Mouse (Mus musculus) hindbrain, embryonic 11.5 days (tissue): ENCODE data around the gene Ablim1. TPM values are rescaled to one million over a fixed set of nuclear protein-coding genes. Genes with fewer than 3 reads are reported as not detected.

ENCODE experiments used
- ATAC-seq: fragments of 200-750 bp; cut with Nextera tagmentation; 2 replicates; pipeline ENCODE4 v1.8.0; 2017; ENCODE audit warnings: mild to moderate bottlenecking, moderate TSS enrichment, moderate library complexity; ENCODE audit not compliant: low FRiP score
- DNase-seq: peaks from one replicate; pipeline ENCODE4 v3.0.0-alpha.2; 2015; ENCODE audit warnings: low spot score
- H3K27ac ChIP-seq: fragments of 300-500 bp; sonication (generic); 2 replicates; pipeline ENCODE4 v1.5.1; 2014; ENCODE audit warnings: mild to moderate bottlenecking, low read depth, low read length
- H3K27me3 ChIP-seq: fragments of 300-500 bp; sonication (generic); 2 replicates; pipeline ENCODE4 v1.6.1; 2014; ENCODE audit warnings: mild to moderate bottlenecking, low read length, moderate library complexity, mixed read lengths; ENCODE audit not compliant: control insufficient read depth, insufficient read depth
- H3K36me3 ChIP-seq: fragments of 300-500 bp; sonication (generic); 2 replicates; pipeline ENCODE4 v1.6.1; 2014; ENCODE audit warnings: mild to moderate bottlenecking, low read length, moderate library complexity, mixed read lengths; ENCODE audit not compliant: control insufficient read depth, insufficient read depth
- H3K4me1 ChIP-seq: fragments of 300-500 bp; sonication (generic); replicated peaks from 2 replicates; pipeline ENCODE4 v1.6.1; 2014; ENCODE audit warnings: low read length, mixed read lengths; ENCODE audit not compliant: control insufficient read depth, insufficient read depth
- H3K4me2 ChIP-seq: fragments of 300-500 bp; sonication (generic); replicated peaks from 2 replicates; pipeline ENCODE4 v1.6.1; 2014; ENCODE audit warnings: mild to moderate bottlenecking, low read depth, low read length
- H3K4me3 ChIP-seq: fragments of 300-500 bp; sonication (generic); 2 replicates; pipeline ENCODE4 v1.5.1; 2014; ENCODE audit warnings: low read depth, low read length
- H3K9ac ChIP-seq: fragments of 300-500 bp; sonication (generic); 2 replicates; pipeline ENCODE4 v1.6.1; 2014; ENCODE audit warnings: low read depth, low read length
- H3K9me3 ChIP-seq: fragments of 300-500 bp; sonication (generic); 2 replicates; pipeline ENCODE4 v1.6.1; 2016; ENCODE audit warnings: low read length; ENCODE audit not compliant: control insufficient read depth
- WGBS: fragments of 180-500 bp; shearing (Covaris S2); extraction: QIAGEN DNeasy Blood & Tissue Kit; methylation state at CpG from one replicate; pipeline ENCODE4 v1.1.7; 2014; 5-methylcytosine and 5-hydroxymethylcytosine counted together
- polyA plus RNA-seq: library from polyadenylated mRNA; unstranded; fragments of >200 nt; fragmentation: Nextera tagmentation; extraction: Ambion mirVana; gene quantifications from 2 replicates; pipeline ENCODE4 v1.2.1, GENCODE M21; 2014

Gene Ablim1
- polyA plus RNA-seq, 1 experiment from 2014 or later, result 18.6 TPM

- no peaks in the 10 kb centered on the region for H3K36me3 ChIP-seq
- WGBS, result 87% methylated on average over 3 of the region's 3 CpGs
- ATAC-seq (no peak), DNase-seq (no peak)
- H3K4me3 ChIP-seq, result no peak overlapping the region
- H3K27me3 ChIP-seq, result peaks cover 14% of the 10 kb centered on the region
- no peak overlapping the region for H3K4me2 ChIP-seq
- no peak overlapping the region for H3K27ac ChIP-seq
- no peak overlapping the region for H3K9ac ChIP-seq
- no peaks in the 10 kb centered on the region for H3K9me3 ChIP-seq
- H3K4me1 ChIP-seq, result 0 out of 2 replicates have a peak, but pooled peaks cover 6% of the 10 kb centered on the region
These were observed 1.9 kb upstream of the Ablim1 start for GRCm38 (mm10) chr19:57316597-57316996.

DNA sequence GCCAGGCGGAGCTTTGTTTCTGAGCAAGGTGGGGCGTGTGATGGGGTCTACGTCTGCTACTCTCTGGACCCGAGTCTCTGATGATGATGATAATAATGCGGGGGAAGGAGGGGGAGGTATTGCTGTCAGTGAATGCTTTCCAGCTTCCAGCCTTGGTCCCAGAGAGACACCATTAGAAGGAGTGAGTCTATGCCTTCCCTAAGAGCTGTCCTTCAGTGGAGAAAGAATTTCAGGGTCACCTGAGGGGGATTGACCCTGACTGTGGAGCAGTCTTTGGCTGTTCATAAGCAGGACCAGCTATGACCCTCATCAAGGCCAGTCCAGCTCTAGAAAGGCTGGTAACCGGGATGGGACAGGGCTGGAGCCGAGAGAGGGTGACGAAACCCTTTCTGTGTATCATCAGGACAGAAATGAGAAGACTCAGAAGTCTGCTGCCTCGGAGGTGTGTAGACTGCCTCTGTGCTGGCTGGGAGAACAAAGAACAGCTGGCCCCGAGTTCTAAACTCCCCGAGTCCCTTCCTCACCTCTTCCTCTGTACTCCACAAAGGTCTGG, 370 bp upstream of the Ablim1 start:
- Histone ChIP-seq H3K27me3 (peaks cover 14% of the 10 kb centered on the region), H3K4me2 (peak overlapping the region; percentile 99), H3K9me3 (no peaks in the 10 kb centered on the region), H3K4me3 (peak overlapping the region; percentile 47), H3K36me3 (no peaks in the 10 kb centered on the region), H3K9ac (peak overlapping the region; percentile 62), H3K27ac (no peak overlapping the region), H3K4me1 (0 out of 2 replicates have a peak, but pooled peaks cover 6% of the 10 kb centered on the region)
- no peak for DNase-seq
- WGBS, result 49% methylated on average over 11 of the region's 11 CpGs
- ATAC-seq, result peak; percentile 33; the same call in 1 of the 2 replicates

DNA sequence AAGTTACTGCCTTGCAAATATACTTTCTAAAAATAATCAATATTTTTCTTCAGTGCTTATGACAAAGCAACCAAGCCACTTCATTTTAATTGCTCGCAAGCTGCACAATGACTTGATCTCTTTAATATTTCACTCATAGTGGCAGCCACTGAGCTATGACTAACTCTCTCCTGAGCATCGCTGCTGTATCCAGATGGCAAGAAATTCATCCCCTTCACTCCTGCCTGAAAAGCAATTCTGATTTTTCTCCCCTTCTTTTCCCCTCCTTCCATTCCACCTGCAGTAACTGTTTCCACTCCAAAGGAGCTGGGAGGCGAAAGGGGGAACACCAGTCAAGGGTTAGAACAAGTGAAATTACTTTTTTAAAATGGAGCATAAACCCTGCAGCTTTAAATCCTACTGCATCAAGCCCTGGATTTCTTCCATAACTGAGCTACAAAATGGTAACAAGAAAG, 801 bp downstream of the Ablim1 start:
- 0 out of 2 replicates have a peak, but pooled peaks cover 6% of the 10 kb centered on the region for H3K4me1 ChIP-seq
- no peak for ATAC-seq
- no peak for DNase-seq
- peak overlapping the region; percentile 47; the same call in 1 of the 2 replicates for H3K4me3 ChIP-seq
- H3K9me3 ChIP-seq, result no peaks in the 10 kb centered on the region
- H3K4me2 ChIP-seq, result peak overlapping the region; percentile 99; the same call in 1 of the 2 replicates
- H3K27ac ChIP-seq, result no peak overlapping the region
- H3K27me3 ChIP-seq, result peaks cover 14% of the 10 kb centered on the region
- H3K36me3 ChIP-seq, result no peaks in the 10 kb centered on the region
- H3K9ac ChIP-seq, result no peak overlapping the region
- 74% methylated on average over 3 of the region's 3 CpGs for WGBS

DNA sequence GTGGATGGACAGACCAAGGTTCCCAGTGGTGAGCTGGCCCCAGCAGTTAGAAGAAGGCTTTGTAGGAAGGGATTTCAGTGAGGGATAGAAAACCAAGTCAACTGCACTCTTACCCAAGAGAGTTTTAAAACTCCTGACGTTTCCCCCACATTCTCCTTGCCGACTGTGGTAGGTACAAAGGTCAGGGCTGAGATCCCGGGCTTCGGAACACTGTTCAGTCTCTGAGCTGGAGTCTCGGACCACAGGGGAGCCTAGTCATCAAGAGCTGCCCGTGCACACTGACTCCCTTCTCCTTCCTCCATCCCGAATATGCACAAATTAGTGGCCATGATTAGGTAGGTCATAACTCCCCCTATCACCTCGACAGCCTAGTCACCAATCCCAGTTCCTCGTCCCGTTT, 1.5 kb downstream of the Ablim1 start:
- no peak overlapping the region for H3K4me3 ChIP-seq
- DNase-seq, result no peak
- H3K27me3 ChIP-seq, result peaks cover 14% of the 10 kb centered on the region
- no peak overlapping the region for H3K27ac ChIP-seq
- H3K9ac ChIP-seq, result no peak overlapping the region
- 0 out of 2 replicates have a peak, but pooled peaks cover 6% of the 10 kb centered on the region for H3K4me1 ChIP-seq
- no peak overlapping the region for H3K4me2 ChIP-seq
- no peak for ATAC-seq
- no peaks in the 10 kb centered on the region for H3K9me3 ChIP-seq
- 79% methylated on average over 10 of the region's 10 CpGs for WGBS
- no peaks in the 10 kb centered on the region for H3K36me3 ChIP-seq

DNA sequence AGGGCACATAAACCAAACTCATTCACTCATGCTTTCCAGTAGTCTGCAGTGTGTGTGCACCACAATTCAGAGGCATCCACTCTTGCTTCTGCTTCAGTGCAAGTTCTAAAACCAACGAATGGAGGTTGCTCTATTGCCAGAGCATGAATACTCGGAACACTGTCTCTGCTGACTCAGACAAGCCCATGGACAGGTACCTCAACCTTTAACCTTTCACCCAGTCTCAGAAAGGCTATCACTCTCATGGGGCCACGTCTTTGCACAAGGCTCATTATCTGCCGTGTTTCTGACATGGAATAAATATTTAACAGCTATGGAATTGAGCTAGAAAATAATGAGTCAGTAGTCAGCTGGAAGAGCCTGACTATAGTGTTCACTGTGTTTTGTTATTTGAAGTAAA, 4.7 kb downstream of the Ablim1 start:
- no peak overlapping the region for H3K4me3 ChIP-seq
- no peak overlapping the region for H3K4me2 ChIP-seq
- 69% methylated on average over 4 of the region's 4 CpGs for WGBS
- no peaks in the 10 kb centered on the region for H3K36me3 ChIP-seq
- H3K27me3 ChIP-seq, result peaks cover 8% of the 10 kb centered on the region; the same call in 1 of the 2 replicates
- no peak overlapping the region for H3K27ac ChIP-seq
- no peak for ATAC-seq
- H3K4me1 ChIP-seq, result 0 out of 2 replicates have a peak, but pooled peaks cover 6% of the 10 kb centered on the region
- no peak for DNase-seq
- H3K9me3 ChIP-seq, result no peaks in the 10 kb centered on the region
- no peak overlapping the region for H3K9ac ChIP-seq

DNA sequence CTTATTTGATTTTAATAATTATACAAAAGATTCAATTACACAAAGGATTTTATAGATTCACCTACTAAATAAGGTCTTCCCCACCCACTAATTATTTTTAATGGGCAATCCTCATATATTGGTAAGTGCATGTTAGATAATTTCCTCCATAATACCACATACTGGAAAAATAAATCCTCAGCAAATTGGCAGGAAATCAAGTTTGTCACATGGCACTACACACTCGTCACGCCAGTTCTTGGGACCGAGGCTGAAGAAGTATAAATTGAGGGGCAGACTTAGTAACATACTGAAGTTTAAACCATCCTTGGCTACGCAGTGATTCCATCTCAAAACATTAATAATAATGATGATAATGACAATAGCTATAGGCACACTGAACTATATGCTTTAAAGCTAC, 8.1 kb downstream of the Ablim1 start:
- Histone ChIP-seq H3K27me3 (no peaks in the 10 kb centered on the region), H3K4me3 (no peak overlapping the region), H3K9me3 (no peaks in the 10 kb centered on the region), H3K36me3 (no peaks in the 10 kb centered on the region), H3K4me1 (no peaks in the 10 kb centered on the region), H3K27ac (no peak overlapping the region), H3K9ac (no peak overlapping the region), H3K4me2 (no peak overlapping the region)
- DNase-seq, result no peak
- 82% methylated on average over 4 of the region's 4 CpGs for WGBS
- no peak for ATAC-seq

DNA sequence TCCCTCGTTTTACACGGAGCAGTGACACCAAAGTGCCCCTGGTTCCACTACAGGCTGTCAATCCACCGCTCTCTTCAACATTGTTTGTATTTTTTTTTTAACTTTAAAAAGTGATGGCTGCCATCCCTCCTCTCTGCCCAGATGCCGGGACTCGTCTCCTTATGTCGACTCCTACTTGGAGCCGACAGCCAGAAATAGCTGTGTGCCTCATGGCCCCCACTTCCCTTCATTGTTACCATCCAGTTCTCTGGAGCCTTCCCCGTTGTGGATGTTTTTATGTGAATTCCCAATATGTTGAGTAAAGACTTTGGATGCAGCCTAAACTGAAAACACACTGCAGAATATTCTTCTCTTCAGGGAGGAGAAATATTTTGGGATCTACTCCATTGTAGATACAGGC, 8.7 kb downstream of the Ablim1 start:
- WGBS, result 80% methylated on average over 8 of the region's 8 CpGs
- no peak overlapping the region for H3K4me3 ChIP-seq
- no peaks in the 10 kb centered on the region for H3K9me3 ChIP-seq
- no peaks in the 10 kb centered on the region for H3K27me3 ChIP-seq
- DNase-seq (no peak), ATAC-seq (no peak)
- no peak overlapping the region for H3K9ac ChIP-seq
- no peak overlapping the region for H3K4me2 ChIP-seq
- no peaks in the 10 kb centered on the region for H3K4me1 ChIP-seq
- H3K27ac ChIP-seq, result no peak overlapping the region
- no peaks in the 10 kb centered on the region for H3K36me3 ChIP-seq

DNA sequence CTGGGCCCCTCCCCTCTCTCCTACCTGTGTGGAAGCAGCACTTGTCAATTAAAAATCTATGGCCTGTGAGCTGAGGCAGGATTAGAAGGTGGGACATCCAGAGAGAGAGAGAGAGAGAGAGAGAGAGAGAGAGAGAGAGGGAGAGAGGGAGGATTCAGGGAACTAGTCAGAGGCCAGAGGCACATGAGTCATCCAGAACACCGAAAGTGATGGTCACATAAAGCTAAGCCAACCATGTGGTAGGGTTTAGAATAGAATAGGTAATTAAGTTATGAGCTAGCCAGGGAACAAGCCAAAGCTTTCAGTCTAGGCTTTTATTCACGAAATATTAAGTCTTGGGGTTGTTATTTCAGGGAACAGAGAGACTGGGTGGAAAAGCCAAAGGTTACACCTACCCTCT, 10.1 kb downstream of the Ablim1 start:
- Histone ChIP-seq H3K4me1 (no peaks in the 10 kb centered on the region), H3K9ac (no peak overlapping the region), H3K4me2 (no peak overlapping the region), H3K9me3 (no peaks in the 10 kb centered on the region), H3K27ac (no peak overlapping the region), H3K4me3 (no peak overlapping the region), H3K27me3 (no peaks in the 10 kb centered on the region), H3K36me3 (no peaks in the 10 kb centered on the region)
- DNase-seq (no peak), ATAC-seq (no peak)
- 79% methylated on average over 2 of the region's 2 CpGs for WGBS

DNA sequence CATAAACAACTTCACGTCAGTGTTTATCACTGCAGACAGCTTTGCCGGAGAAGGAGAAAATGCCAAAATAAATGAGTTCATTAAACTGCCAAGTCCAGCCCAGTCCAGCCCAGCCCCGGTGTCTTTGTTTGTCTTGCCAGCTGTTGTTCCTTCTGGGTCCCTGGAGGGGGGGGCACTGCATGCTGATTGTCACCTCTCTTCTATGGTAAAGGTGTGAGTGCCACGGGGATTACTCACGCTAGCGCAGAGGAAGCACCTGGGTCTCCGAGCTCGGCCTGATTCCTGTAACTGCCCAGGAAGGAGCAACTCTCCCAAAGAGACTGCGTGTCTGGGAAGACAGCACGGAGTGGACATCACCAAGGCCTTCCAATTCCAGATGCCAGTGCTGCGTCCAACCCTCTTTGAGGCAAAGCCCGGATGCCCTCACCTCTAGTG, 12.7 kb downstream of the Ablim1 start:
- no peaks in the 10 kb centered on the region for H3K9me3 ChIP-seq
- no peaks in the 10 kb centered on the region for H3K4me1 ChIP-seq
- H3K9ac ChIP-seq, result no peak overlapping the region
- no peaks in the 10 kb centered on the region for H3K36me3 ChIP-seq
- no peak overlapping the region for H3K4me3 ChIP-seq
- H3K27me3 ChIP-seq, result no peaks in the 10 kb centered on the region
- DNase-seq (no peak), ATAC-seq (no peak)
- H3K4me2 ChIP-seq, result no peak overlapping the region
- WGBS, result 79% methylated on average over 12 of the region's 12 CpGs
- H3K27ac ChIP-seq, result no peak overlapping the region
